Mouse (Mus musculus): ENCODE data around the gene 2410131K14Rik. TPM values are rescaled to one million over a fixed set of nuclear protein-coding genes. Genes with fewer than 3 reads are reported as not detected.

The 2410131K14Rik gene
- polyA plus RNA-seq, 1 experiment from 2014 or later = 4.7 TPM

DNA sequence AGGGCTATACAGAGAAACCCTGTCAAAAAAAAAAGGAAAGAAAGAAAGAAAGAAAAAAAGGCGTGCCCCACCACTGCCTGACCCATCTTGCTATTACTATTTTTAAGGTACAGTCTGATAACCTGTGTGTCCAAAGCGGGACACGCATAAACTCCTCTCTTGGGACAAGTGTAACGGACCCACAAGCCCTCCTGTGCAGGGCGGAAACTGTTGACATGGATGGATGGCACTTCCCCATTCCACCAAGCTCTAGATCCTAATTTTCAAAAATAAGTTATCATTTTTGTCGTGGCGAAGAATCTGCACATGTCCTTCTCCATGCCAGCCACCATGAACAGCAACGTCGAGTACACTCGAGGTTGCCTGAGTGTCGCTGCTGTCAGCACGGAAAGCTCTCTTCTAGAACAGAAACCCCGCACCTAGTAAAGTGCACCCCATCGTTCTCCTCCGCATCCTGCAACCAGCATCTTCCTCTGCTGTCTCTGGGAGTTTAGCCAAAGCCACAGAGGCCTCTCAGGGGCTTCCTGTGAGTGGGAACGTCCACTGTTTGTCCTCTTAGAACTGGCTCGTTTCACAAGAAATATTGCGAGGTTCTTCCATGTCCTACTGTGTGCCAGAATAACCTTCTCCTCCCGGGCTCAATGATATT lies 60.1 kb downstream of the 2410131K14Rik start:
- no peak for DNase-seq (ENCODE audit: low spot score)

- DNase-seq (ENCODE audit: low spot score) = no peak
Measured at GRCm38 (mm10) chr5:118310389-118310788, 65.4 kb downstream of the 2410131K14Rik start.

GRCm38 (mm10) chr5:118311251-118311650 lies 66.2 kb downstream of the 2410131K14Rik start:
- DNase-seq (ENCODE audit: low spot score) = no peak

GRCm38 (mm10) chr5:118313766-118314165 lies 68.7 kb downstream of the 2410131K14Rik start:
- no peak for DNase-seq (ENCODE audit: low spot score)

Other genes starting within 250 kb of the 2410131K14Rik start
- gene Tesc, start 217.5 kb upstream of the 2410131K14Rik start, polyA plus RNA-seq (2015; fragmentation: Nextera tagmentation; extraction: Ambion mirVana) = 13.7 and 15.8 TPM in 2 replicates
- gene Fbxw8, start 89.8 kb upstream of the 2410131K14Rik start, polyA plus RNA-seq (2015; fragmentation: Nextera tagmentation; extraction: Ambion mirVana) = 8.1 TPM in 2 replicates
- 0.08 and 0.10 TPM in 2 replicates for gene Hrk, start 80.6 kb upstream of the 2410131K14Rik start, polyA plus RNA-seq (2015; fragmentation: Nextera tagmentation; extraction: Ambion mirVana)
- 0.51 and 0.58 TPM in 2 replicates for gene Rnft2, start 111 bp upstream of the 2410131K14Rik start, polyA plus RNA-seq (2015; fragmentation: Nextera tagmentation; extraction: Ambion mirVana)

Data from thymus, postnatal 0 days (tissue).